Mouse (Mus musculus) testis, postnatal 14 days (tissue): Measurements from ENCODE around the gene Gm49416.
A peak's percentile ranks its signal among the peaks of the same experiment; 100 is the strongest.
"Not testable (repeated sequence)": the region's sequence is repeated elsewhere in the genome, so short reads cannot be mapped to it uniquely, and the experiment has no call there.

Experiments used
- DNase-seq: peaks from one replicate; pipeline ENCODE4 v3.0.0; 2021; ENCODE audit warnings: low spot score

Gm49416 gene

DNA sequence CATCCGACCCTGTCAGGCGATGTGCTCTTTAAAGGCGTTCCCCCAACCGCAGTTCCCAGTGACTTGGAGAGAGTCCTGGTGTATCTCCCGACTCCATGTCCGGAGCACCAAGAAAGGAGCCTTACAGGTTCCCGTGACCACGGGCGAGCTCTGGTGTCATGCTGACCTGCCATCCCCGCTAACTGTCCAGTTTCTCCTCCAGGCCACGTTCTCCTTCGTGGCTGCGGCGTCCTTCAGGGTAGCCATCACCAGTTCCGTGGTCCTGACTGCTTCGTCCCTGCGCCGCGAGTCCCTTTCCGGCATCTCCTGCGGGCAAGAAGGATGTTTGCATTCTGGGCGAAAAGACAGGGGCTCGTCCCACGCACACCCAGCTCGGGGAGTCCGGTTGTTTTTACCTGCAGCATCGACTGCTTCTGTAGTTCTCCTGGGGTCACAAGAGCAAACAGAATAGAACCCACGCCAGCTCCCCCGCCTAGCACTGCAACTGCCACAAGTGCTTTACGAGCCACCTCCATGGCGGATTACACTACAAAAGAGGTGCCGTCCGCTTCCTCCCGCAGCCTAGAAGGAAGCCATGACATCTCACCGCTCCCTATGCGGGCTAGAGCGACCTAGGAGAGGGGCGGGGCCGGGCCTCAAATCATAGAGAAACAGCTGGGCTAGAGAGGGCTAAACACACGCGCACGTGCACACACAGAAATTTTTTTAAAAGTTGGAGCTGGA, 8.3 kb upstream of the Gm49416 start, which contains the start of gene Uqcc3:
TSS of gene Uqcc3 (minus strand) at position 613 of the 723 bp plus-strand sequence.
- peak; percentile 88 for DNase-seq

DNA sequence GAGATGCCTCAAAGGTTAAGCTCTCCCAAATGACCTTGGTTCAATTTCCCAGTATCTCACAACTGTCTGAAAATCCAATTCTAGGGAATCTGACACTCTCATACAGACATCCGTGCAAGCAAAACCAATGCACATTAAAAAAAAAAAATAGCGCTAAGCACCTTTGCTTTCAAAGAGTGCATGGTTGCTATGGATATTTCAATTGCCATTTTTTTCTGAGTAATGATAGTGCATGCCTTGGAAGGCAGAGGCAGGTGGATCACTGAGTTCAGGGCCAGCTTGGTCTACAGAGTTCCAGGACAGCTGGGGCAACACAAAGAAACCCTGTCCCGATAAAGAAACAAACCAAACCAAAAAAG, 7.7 kb upstream of the Gm49416 start:
- DNase-seq: no peak

DNA sequence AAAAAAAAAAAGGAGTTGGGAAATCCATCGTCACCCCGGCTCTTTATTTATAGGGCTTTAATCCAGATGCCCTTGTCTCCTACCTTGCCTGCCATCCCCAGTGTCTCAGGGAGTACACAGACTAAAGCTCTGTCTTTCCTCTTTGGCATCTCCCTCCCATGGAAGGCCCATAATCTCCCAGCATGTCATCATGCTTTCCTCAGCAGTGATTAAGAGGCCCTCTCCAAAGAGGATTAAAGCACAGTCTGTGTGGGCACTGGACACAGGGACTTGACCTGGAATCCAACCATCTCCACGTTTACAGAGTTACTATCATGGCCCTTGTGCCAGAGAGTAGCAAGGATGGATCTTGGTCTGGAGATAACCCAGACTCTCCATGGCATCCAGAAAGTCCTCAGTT, 5.1 kb upstream of the Gm49416 start, which contains the start of the genes Lbhd1 and Gm49403:
TSS of gene Lbhd1 (plus strand) at position 117 of the 400 bp plus-strand sequence.
TSS of gene Gm49403 (plus strand) at position 315 of the 400 bp plus-strand sequence.
- no peak for DNase-seq

DNA sequence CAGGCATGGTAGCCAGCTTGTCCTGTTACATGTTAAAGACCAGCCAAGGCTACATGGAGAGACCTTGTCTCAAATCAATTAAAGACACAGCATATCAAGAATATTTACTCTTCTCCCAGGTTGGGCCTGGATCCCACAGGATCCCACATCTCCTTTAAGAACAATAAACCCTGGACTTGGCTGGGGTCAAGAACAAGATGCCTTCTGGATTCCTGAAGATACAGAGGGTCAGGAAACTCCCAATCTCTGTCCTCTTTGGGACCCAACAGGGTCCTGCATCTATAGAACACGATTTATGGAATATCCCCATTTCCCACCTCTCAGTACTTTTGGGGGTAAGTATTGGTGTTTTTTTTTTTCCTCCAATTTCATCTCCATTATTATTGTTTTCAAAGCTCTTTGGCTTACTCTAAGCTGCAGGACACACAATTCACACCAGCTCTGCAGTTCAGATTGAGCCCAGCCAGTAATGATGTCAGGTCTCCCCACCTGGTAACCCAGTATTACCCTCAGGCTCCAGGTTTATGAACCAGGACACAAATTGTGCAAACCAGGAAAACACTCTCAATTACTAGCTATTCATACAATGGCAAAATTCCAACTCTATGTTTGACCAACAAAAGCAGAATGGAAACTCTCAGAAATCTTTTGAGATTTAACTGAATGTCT, 1.7 kb upstream of the Gm49416 start:
- no peak for DNase-seq

DNA sequence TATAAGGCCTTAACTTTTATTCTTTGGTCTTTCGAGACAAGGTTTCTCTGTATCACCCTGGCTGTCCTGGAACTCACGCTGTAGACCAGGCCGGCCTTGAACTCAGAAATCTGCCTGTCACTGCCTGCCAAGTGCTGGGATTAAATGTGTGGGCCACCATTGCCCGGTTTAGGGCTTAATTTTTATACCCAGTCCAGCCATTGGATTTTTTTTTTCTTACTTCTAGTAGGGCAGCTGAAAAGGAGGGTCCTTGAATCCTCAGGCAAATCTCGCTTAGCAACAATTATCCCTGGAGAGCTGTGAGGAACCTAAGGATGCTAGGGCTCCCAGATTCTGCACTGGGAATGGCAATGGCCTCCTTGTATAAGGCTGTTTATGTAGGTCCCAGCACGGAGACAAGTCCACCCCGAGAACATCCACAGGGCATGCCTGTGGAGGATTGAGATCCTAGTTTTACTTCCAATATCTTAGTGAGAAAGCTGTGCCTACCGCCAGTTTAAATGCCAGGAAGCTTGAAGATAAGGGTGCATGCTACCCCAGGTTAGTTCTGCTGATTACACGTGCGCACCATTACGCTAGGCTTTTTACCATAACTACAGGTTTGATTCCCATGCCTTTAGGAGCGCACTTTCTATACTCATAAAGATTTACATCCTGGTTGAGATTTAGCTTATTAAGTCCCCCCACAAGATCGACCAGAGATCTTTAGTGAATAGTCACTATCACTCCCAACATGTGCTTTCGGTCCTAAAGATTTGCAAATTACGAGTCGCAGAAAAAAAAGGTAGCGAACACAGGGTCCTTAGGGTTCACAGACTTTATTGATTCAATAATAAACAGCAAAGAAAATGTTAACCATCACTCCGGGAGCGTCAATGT, 902 bp upstream of the Gm49416 start:
- DNase-seq: no peak

DNA sequence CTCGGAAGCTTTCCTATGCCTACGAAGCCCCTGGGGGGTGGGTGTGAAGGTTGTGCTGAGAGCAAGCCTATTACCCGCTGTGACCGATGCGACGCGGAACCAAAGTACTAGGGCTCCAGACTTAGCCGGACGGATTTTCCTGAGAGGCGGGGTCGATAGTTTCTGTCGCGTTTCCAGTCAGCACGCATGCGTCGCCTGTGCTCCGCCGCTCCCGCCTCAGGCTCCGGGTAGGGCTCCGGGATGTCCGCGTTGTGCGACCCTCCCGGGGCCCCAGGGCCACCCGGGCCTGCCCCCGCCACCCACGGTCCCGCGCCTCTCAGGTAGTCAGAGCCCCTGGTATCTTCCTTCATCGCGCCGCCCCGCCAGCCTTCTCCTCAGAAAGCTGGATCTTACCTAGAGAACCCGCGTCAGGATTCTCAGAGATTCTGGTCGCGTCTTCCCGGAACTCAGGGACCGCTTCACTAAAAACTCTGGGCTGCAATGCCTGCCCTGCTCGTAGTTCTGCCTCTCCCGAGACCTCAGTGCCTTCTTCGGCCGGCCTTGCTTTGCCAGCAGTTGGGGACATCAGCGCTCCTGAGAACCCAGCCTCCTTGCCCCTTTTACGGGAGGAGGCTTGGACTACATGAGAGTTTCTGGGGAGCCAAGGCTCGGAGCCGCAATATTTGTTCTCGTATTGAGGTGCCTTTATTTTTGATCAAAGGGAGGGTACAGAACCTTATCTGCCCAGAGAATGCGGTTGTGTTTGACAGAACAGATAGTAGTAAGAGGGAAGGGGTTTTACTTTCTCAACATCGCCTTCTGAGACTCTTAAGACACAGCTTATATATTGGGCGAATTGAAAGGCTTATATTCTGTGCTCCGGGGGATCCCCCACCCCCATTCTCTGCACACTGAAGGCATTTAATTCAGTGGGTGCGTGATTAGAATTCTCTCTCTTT, 4.4 kb downstream of the Gm49416 start, which contains the start of gene Ints5:
TSS of gene Ints5 (plus strand) at position 177 of the 938 bp plus-strand sequence.
- peak; percentile 87 for DNase-seq

DNA sequence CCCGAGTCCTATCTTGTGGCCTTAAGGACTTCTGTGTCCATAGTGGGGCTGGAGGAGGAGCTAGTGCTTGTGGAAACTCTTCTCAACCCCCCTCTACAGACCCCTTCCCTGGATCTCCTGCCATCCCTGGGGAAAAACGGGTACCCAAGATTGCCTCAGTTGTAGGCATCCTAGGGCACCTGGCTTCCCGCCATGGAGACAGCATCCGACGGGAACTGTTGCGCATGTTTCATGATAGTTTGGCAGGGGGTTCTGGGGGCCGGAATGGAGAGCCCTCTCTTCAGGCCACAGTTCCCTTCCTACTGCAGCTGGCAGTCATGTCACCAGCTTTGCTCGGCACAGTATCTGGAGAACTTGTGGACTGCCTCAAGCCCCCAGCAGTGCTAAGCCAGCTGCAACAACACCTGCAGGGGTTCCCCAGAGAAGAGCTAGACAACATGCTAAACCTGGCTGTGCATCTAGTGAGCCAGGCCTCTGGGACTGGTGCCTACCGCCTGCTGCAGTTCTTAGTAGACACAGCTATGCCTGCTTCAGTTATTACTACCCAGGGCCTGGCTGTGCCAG, 6.8 kb downstream of the Gm49416 start:
- no peak for DNase-seq

DNA sequence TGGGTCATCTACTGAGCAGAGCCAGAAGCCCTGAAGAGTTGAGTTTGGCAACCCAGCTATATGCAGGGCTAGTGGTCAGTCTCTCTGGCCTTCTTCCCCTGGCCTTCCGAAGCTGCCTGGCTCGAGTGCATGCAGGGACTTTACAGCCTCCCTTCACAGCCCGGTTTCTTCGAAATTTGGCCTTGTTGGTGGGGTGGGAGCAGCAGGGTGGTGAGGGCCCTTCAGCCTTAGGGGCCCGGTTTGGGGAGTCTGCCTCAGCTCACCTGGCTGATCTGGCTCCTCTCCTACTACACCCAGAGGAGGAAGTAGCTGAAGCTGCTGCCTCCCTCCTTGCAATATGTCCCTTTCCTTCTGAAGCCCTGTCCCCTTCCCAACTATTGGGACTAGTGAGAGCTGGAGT, 7.5 kb downstream of the Gm49416 start:
- DNase-seq: not testable (repeated sequence)

DNA sequence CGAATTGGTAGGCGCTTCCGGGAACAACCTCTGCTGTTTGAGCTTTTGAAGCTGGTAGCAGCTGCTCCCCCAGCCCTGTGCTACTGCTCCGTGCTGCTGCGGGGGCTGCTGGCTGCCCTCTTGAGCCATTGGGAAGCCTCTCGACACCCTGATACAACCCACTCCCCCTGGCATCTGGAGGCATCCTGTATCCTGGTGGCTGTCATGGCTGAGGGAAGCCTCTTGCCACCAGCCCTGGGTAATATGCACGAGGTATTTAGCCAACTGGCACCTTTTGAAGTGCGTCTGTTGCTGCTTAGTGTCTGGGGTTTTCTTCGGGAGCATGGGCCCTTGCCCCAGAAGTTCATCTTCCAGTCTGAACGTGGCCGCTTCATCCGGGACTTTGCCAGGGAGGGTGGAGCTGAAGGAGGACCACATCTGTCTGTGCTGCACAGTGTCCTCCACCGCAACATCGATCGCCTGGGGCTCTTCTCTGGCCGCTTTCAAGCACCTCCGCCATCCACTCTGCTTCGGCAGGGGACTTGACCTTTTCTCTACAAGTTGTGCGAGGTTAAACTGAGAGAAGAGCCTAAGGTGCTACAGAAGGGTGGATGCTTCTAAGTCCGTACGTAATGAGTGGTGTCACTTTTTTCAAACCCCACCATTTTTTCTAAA, 8.6 kb downstream of the Gm49416 start:
- peak; percentile 60 for DNase-seq

DNA sequence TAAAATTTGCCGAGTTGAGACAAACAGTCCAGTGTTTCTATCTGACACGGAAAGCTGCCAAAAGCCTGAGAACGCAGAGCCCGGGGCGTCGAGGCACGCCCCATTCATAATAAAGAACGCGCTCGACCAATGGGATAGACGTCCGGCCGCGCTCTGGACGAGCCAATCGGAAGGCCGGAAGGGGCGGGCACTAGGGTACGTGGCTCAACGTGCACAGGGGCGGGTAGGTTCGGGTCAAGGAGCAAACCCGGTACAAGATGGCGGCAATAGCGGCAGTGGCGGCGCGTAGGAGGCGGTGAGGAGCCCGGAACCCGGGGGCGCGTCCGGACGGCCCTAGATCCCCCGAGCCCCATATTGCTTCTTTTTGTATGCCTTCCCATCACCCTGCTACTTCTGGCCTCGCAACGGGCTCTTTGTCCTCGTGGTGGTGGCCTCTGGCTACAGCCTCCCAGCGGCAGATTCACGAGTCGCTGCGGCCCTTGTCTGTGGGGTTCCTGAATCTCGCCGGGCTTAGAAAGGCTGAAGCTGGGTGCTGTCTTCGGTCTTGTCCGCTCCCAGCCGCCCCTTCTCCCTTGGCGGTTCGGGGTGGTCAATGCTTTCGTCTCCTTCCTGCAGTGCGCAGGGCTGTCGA, 9.3 kb downstream of the Gm49416 start, which contains the start of gene Ganab:
TSS of gene Ganab (plus strand) at position 207 of the 631 bp plus-strand sequence.
- DNase-seq: peak; percentile 97

DNA sequence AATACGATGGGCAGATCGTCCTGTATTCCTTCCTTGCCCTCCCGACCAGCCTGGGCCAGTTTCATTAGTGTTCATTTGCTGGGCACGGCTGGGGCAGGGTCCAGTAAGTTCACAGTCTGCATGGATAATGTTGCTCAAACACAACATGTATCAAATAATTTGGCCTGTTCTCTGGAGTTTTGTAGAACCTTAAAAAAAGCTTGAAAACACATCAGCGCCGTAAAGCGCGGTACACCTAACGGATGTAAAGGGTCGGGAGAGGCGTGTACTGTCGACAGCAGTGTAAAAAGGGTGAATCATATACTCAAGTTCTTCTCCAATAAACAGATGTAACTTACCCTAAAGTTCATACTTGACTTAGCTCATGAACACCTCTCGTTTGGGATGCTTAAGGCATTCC, 9.8 kb downstream of the Gm49416 start:
- DNase-seq: no peak

DNA sequence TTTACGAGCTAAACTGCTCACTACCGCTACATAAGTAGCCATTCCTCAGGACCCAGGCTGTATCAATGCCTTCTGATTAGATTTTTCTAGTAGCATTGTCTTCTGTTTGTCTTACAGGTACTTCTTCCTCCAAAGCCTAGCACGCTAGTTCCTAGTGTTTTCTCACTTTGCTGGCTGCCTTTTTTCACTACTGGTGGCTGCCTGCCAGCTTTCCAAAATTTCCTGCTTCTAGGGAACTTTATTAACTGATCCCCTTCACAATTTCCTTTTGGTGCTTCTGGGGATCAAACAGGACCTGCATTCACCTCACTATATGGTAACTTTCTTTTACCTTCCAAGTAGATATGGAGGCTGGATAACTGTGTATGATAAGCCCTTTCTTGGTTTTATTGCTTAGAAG, 10.4 kb downstream of the Gm49416 start:
- DNase-seq: no peak

DNA sequence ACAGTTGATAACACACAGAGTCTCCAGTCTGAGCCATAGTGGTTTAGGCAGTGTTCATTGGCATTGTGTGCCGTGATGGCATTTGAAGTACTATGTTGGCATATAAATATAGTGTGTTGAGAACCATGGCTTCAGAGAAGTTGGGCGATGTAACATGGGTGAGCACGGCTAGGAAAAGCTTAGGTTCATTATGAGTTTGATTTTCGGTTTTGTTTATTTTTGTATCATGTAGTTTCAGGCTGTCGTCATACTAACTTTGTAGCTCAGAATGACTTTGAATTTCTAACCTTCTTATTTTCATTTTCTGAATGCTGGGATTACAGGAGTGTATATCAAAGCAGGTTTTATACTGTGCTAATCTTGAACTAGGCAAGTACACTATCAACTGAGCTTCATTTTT, 14.7 kb downstream of the Gm49416 start:
- DNase-seq: no peak

DNA sequence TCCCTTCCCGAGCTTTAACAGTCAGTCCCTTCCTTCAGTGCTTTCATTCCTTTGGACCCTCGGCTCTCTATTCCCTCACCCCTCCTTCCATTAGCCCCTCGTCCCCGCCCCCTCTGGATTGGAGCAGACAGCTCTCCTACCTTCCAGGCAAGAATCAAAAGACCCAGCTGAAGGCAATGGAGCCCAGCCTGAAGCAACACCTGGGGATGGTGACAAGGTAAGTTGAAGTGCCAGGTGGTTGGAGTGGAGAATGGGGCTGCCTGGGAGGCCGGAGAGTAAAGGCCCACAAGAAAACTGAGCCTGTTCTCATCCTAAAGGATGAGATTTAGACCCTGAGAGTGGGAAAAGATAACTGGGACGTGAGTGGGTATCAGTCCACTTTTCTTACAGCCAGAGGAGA, 19.8 kb downstream of the Gm49416 start:
- no peak for DNase-seq

DNA sequence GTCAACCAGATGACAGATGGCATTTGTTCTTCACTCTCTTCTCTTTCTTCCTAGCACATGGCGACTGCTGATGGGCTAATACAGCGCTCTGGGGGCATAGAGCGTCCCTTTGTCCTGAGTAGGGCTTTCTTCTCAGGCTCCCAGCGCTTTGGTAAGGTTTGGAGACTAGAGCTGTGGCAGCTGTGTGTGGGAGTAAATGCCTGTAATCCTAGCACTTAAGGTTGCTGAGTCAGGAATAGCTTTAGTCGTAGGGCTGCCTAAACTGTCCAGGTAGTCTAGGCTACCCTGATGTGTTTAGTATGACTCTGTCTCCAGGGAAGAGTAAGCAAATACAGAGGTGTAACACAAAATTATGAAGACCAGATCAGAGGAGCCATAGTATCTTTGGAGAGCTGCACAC, 23.1 kb downstream of the Gm49416 start:
- no peak for DNase-seq

DNA sequence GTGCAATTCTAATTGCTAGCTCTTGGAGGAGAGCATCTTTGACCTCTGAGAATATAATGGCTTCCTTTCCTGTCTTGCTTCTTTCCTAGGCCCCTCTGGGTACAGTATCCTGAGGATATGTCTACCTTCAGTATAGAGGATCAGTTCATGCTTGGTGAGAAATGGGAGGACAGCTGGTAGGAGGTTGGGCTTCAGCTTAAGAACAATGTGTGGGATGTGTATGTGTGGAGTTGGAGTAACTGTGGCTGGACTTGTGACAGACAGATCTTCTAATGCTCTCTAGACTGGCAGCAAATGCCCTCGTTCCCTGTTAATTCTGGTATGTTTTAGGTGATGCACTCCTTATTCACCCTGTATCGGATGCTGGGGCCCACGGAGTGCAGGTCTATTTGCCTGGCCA, 25.5 kb downstream of the Gm49416 start:
- DNase-seq: no peak

DNA sequence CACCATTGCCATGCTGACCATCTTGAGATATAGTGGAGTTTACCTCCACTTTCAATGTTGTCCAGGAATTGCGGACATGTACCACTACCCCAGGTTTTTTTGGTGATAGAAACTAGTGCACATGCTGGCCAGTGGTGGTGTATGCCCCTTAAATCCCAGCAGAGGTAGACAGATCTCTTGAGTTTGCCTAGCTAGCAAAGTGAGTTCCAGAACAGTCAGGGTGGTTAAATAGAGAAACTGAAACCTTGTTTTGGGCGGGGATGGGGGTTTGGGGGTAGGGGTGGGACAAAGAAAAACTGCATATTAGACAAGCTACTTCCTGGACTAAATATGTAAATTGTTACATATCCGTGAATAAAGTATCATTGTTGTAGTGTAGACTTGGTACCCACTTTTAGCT, 30.3 kb downstream of the Gm49416 start:
- no peak for DNase-seq

DNA sequence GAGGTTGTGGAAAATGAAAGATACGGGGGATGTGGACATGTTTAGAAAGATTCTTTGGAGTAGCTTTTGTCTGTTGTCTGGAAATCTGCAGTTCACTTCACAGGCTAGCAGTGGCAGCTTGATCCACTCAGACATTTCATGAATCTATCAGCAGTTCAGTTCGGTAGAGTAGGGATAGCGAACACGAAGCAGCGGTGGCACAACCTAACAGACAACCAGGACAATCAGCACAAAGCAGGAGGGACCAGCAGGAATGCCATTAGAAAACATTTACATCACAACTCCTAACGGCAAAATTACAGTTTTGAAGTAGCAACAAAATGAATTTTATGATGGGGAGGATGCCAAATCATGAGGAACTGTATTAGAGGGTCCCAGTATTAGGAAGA, 31.0 kb downstream of the Gm49416 start:
- no peak for DNase-seq

DNA sequence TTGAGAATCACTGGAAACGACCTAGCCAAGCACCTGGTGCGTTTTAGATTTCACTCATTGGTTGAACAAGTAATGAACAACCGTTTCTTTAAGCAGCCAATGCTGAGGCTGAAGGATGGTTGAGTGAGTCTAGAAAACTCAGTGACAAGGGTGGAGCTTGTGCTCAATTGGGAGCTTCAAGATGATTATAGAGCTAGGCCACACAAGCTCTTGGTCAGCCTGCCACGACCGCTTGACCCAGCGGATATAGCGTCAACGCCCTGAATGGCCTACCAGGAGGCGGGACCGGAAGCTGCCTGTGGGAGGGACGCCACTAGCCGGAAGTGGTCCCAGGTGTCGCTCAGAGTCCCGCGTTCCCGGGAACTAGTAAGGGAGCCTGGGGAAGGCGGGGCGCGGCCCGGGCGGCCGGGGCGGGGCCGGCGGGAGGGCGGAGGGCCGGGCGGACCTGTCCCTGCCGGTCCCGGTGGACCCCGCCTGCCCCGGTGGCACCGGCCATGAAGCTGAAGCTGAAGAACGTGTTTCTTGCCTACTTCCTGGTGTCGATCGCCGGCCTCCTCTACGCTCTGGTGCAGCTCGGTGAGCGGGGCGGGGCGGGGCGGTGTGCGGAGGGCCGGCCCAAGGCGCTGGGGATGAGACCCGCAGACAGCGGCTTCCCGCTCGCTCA, 31.5 kb downstream of the Gm49416 start, which contains the start of gene B3gat3:
TSS of gene B3gat3 (plus strand) at position 302 of the 664 bp plus-strand sequence.
- DNase-seq: peak; percentile 93
